Mouse (Mus musculus): ENCODE data around the gene Pycr1.
A peak's percentile ranks its signal among the peaks of the same experiment; 100 is the strongest.

The Pycr1 gene

GRCm38 (mm10) chr11:120657301-120657700 is 13.7 kb upstream of the Pycr1 start:
- DNase-seq (ENCODE audit: low read depth): no peak

GRCm38 (mm10) chr11:120654741-120655140 is 11.2 kb upstream of the Pycr1 start:
- no peak for DNase-seq (ENCODE audit: low read depth)

GRCm38 (mm10) chr11:120651872-120652271 is 8.3 kb upstream of the Pycr1 start:
- DNase-seq (ENCODE audit: low read depth): peak; percentile 56

GRCm38 (mm10) chr11:120648001-120648476 is 4.5 kb upstream of the Pycr1 start, which contains the start of gene Myadml2:
Myadml2 (minus strand) TSS chr11:120648158.
- DNase-seq (ENCODE audit: low read depth): peak; percentile 24

- no peak for DNase-seq (ENCODE audit: low read depth)
Measured at GRCm38 (mm10) chr11:120647047-120647830, 3.7 kb upstream of the Pycr1 start.

- no peak for DNase-seq (ENCODE audit: low read depth)
Measured at GRCm38 (mm10) chr11:120642939-120643600, 499 bp downstream of the Pycr1 start.

- no peak for DNase-seq (ENCODE audit: low read depth)
Measured at GRCm38 (mm10) chr11:120641869-120642268, 1.7 kb downstream of the Pycr1 start.

GRCm38 (mm10) chr11:120641255-120641654 is 2.3 kb downstream of the Pycr1 start:
- no peak for DNase-seq (ENCODE audit: low read depth)

- no peak for DNase-seq (ENCODE audit: low read depth)
Measured at GRCm38 (mm10) chr11:120634810-120635209, 8.8 kb downstream of the Pycr1 start.

GRCm38 (mm10) chr11:120633520-120634343 is 9.8 kb downstream of the Pycr1 start, which contains the start of gene Mafg:
Mafg (minus strand) TSS chr11:120633600.
- peak; percentile 97 for DNase-seq (ENCODE audit: low read depth)

- peak; percentile 86 for DNase-seq (ENCODE audit: low read depth)
Measured at GRCm38 (mm10) chr11:120632559-120633519, 10.7 kb downstream of the Pycr1 start.

GRCm38 (mm10) chr11:120631726-120632448 is 11.7 kb downstream of the Pycr1 start:
- no peak for DNase-seq (ENCODE audit: low read depth)

- DNase-seq (ENCODE audit: low read depth): peak; percentile 73
Measured at GRCm38 (mm10) chr11:120630881-120631725, 12.5 kb downstream of the Pycr1 start.

- DNase-seq (ENCODE audit: low read depth): peak; percentile 97
Measured at GRCm38 (mm10) chr11:120630401-120630871, 13.1 kb downstream of the Pycr1 start.

- DNase-seq (ENCODE audit: low read depth): peak; percentile 80
Measured at GRCm38 (mm10) chr11:120629911-120630310, 13.7 kb downstream of the Pycr1 start.

GRCm38 (mm10) chr11:120629341-120629730 is 14.2 kb downstream of the Pycr1 start:
- DNase-seq (ENCODE audit: low read depth): peak; percentile 83

- DNase-seq (ENCODE audit: low read depth): no peak
Measured at GRCm38 (mm10) chr11:120628601-120629340, 14.8 kb downstream of the Pycr1 start.

GRCm38 (mm10) chr11:120627468-120628300 is 15.9 kb downstream of the Pycr1 start:
- peak; percentile 94 for DNase-seq (ENCODE audit: low read depth)
